Mouse (Mus musculus) central nervous system, embryonic 11.5 days (tissue): ENCODE data around the gene Osbpl7. TPM values are rescaled to one million over a fixed set of nuclear protein-coding genes. Genes with fewer than 3 reads are reported as not detected.

Experiments used
- polyA plus RNA-seq: library from polyadenylated mRNA; depleted of rRNA; stranded (reverse); fragments of >200 nt; gene quantifications from 2 replicates; pipeline ENCODE4 v1.2.3, GENCODE M21; 2012; rRNA removed

Osbpl7 gene
- polyA plus RNA-seq: 9.1 and 10.4 TPM in 2 replicates

GRCm38 (mm10) chr11:97050216-97050943, at the start of gene Osbpl7:
Gene Osbpl7 (plus strand): TSS chr11:97050628.

GRCm38 (mm10) chr11:97013121-97013670, 37.2 kb upstream of the Osbpl7 start, which contains the start of gene Sp6:
Gene Sp6 (plus strand): TSS chr11:97013394.

GRCm38 (mm10) chr11:97029686-97030417, 20.6 kb upstream of the Osbpl7 start, which contains the start of gene Scrn2:
Gene Scrn2 (plus strand): TSS chr11:97029938.

GRCm38 (mm10) chr11:97041022-97041899, 9.2 kb upstream of the Osbpl7 start, which contains the start of the genes Lrrc46 and Mrpl10:
Gene Lrrc46 (minus strand): TSS chr11:97041407.
Gene Mrpl10 (plus strand): TSS chr11:97041560.

GRCm38 (mm10) chr11:97114671-97115601, 64.5 kb downstream of the Osbpl7 start, which contains the start of gene Tbx21:
Gene Tbx21 (minus strand): TSS chr11:97115331.

Other genes starting within 250 kb of the Osbpl7 start
- 68.8 and 124 TPM in 2 replicates for gene Nfe2l1, start 220.7 kb upstream of the Osbpl7 start, polyA plus RNA-seq
- gene Copz2, start 200.8 kb upstream of the Osbpl7 start, polyA plus RNA-seq: 39.0 and 47.1 TPM in 2 replicates
- gene Cdk5rap3, start 134.1 kb upstream of the Osbpl7 start, polyA plus RNA-seq: 78.2 and 94.6 TPM in 2 replicates
- 0.28 and 0.52 TPM in 2 replicates for gene Prr15l, start 122.5 kb upstream of the Osbpl7 start, polyA plus RNA-seq
- 22.7 and 26.6 TPM in 2 replicates for gene Pnpo, start 106.6 kb upstream of the Osbpl7 start, polyA plus RNA-seq
- gene Sp2, start 67.7 kb upstream of the Osbpl7 start, polyA plus RNA-seq: 12.3 and 17.8 TPM in 2 replicates
- gene Sp6, start 37.2 kb upstream of the Osbpl7 start, polyA plus RNA-seq: 0.38 and 0.94 TPM in 2 replicates
- 20.1 and 29.7 TPM in 2 replicates for gene Scrn2, start 20.7 kb upstream of the Osbpl7 start, polyA plus RNA-seq
- 1.6 and 1.9 TPM in 2 replicates for gene Lrrc46, start 9.2 kb upstream of the Osbpl7 start, polyA plus RNA-seq
- gene Mrpl10, start 9.1 kb upstream of the Osbpl7 start, polyA plus RNA-seq: 44.7 and 64.8 TPM in 2 replicates
- gene Tbx21, start 64.7 kb downstream of the Osbpl7 start, polyA plus RNA-seq: 0.04 and 0.16 TPM in 2 replicates
- gene Tbkbp1, start 100.9 kb downstream of the Osbpl7 start, polyA plus RNA-seq: 27.4 and 27.7 TPM in 2 replicates
- gene Kpnb1, start 137.3 kb downstream of the Osbpl7 start, polyA plus RNA-seq: 237 and 490 TPM in 2 replicates
- gene Npepps, start 230.0 kb downstream of the Osbpl7 start, polyA plus RNA-seq: 81.0 and 102 TPM in 2 replicates